Mouse (Mus musculus) MEL (cell line): Measurements from ENCODE around the gene Tmem50a.

Experiments
- CTCF ChIP-seq, 3 experiments: IDR thresholded peaks in 2 of 3; conservative IDR thresholded peaks in 1 of 3; 2 replicates each; pipeline ENCODE4 v1.5.1; 2011 to 2012; ENCODE audit warnings: low read length in 3 of 3, low read depth in 2 of 3, mild to moderate bottlenecking in 2 of 3, improper control_type of control experiment in 1 of 3, inconsistent platforms in 1 of 3, mixed read lengths in 1 of 3, moderate library complexity in 1 of 3; ENCODE audit not compliant: control insufficient read depth in 1 of 3, insufficient read depth in 1 of 3, poor library complexity in 1 of 3, severe bottlenecking in 1 of 3
- ELF1 ChIP-seq: IDR thresholded peaks from 2 replicates; pipeline ENCODE4 v1.6.1; 2014; ENCODE audit warnings: low read depth, mild to moderate bottlenecking, inconsistent platforms, low read length, improper control_type of control experiment, moderate library complexity
- EP300 ChIP-seq, 2 experiments: IDR thresholded peaks; 2 replicates each; pipeline ENCODE4 v1.6.1; 2011; ENCODE audit warnings: improper control_type of control experiment in 2 of 2, low read length in 2 of 2, low read depth in 1 of 2, mild to moderate bottlenecking in 1 of 2
- ETS1 ChIP-seq: IDR thresholded peaks from 2 replicates; pipeline ENCODE4 v1.6.1; 2012; ENCODE audit warnings: low read depth, mild to moderate bottlenecking, inconsistent platforms, low read length, improper control_type of control experiment, moderate library complexity
- GATA1 ChIP-seq: IDR thresholded peaks from 2 replicates; pipeline ENCODE4 v1.6.1; 2011; ENCODE audit warnings: low read depth, low read length, improper control_type of control experiment
- MAFK ChIP-seq: IDR thresholded peaks from 2 replicates; pipeline ENCODE4 v1.6.1; 2011; ENCODE audit warnings: low read depth, mild to moderate bottlenecking, low read length, improper control_type of control experiment, borderline replicate concordance
- MYC ChIP-seq: IDR thresholded peaks from 2 replicates; pipeline ENCODE4 v1.6.1; 2011; ENCODE audit warnings: low read depth, mild to moderate bottlenecking, low read length, improper control_type of control experiment, moderate library complexity
- NELFE ChIP-seq: IDR thresholded peaks from 2 replicates; pipeline ENCODE4 v1.6.1; 2011; ENCODE audit warnings: low read depth, low read length, improper control_type of control experiment
- POLR2A ChIP-seq, 2 experiments: IDR thresholded peaks; 2 replicates each; pipeline ENCODE4 v1.6.1; 2011 to 2012; ENCODE audit warnings: low read length in 2 of 2, mild to moderate bottlenecking in 2 of 2, control low read depth in 1 of 2, improper control_type of control experiment in 1 of 2, low read depth in 1 of 2, moderate library complexity in 1 of 2; ENCODE audit not compliant: control insufficient read depth in 1 of 2, insufficient read depth in 1 of 2, poor library complexity in 1 of 2
- TCF12 ChIP-seq: IDR thresholded peaks from 2 replicates; pipeline ENCODE4 v1.6.1; 2014; ENCODE audit warnings: low read depth, mild to moderate bottlenecking, inconsistent platforms, low read length, improper control_type of control experiment, moderate library complexity
- USF2 ChIP-seq, 2 experiments: IDR thresholded peaks; 2 replicates each; pipeline ENCODE4 v1.6.1; 2011 to 2012; ENCODE audit warnings: improper control_type of control experiment in 2 of 2, low read length in 2 of 2, borderline replicate concordance in 1 of 2, inconsistent platforms in 1 of 2, low read depth in 1 of 2, mild to moderate bottlenecking in 1 of 2; ENCODE audit not compliant: insufficient read depth in 1 of 2
- ZKSCAN1 ChIP-seq: IDR thresholded peaks from 2 replicates; pipeline ENCODE4 v1.6.1; 2012; ENCODE audit warnings: low read depth, mild to moderate bottlenecking, inconsistent platforms, low read length, improper control_type of control experiment, moderate library complexity
- ZMIZ1 ChIP-seq: IDR thresholded peaks from 2 replicates; pipeline ENCODE4 v1.6.1; 2012; ENCODE audit warnings: low read depth, mild to moderate bottlenecking, inconsistent platforms, low read length, improper control_type of control experiment, moderate library complexity

- no peak for TF ChIP-seq EP300 (IDR thresholded peaks at IDR 0.05; ENCODE audit: low read depth in 1 of 2, low read length in 2 of 2)
- TF ChIP-seq POLR2A (IDR thresholded peaks at IDR 0.05; ENCODE audit: control insufficient read depth in 1 of 2, insufficient read depth in 1 of 2, low read depth in 1 of 2, low read length in 2 of 2, poor library complexity in 1 of 2) = no peak
- no peak for TF ChIP-seq ELF1
- no peak for TF ChIP-seq ZMIZ1
- no peak for TF ChIP-seq MYC
- no peak for TF ChIP-seq CTCF (IDR thresholded peaks at IDR 0.05 in 2 of 3, conservative IDR thresholded peaks at IDR 0.05 in 1 of 3; ENCODE audit: control insufficient read depth in 1 of 3, insufficient read depth in 1 of 3, low read depth in 2 of 3, low read length in 3 of 3, poor library complexity in 1 of 3, severe bottlenecking in 1 of 3)
- TF ChIP-seq NELFE = no peak
- TF ChIP-seq ZKSCAN1 = no peak
- TF ChIP-seq MAFK = no peak
- TF ChIP-seq TCF12 = no peak; the same call in 1 of the 2 replicates
- no peak for TF ChIP-seq GATA1
- no peak for TF ChIP-seq ETS1
- no peak for TF ChIP-seq USF2 (IDR thresholded peaks at IDR 0.05; ENCODE audit: borderline replicate concordance in 1 of 2, insufficient read depth in 1 of 2, low read depth in 1 of 2, low read length in 2 of 2)
Measured at GRCm38 (mm10) chr4:134922925-134923244, 8.1 kb upstream of the Tmem50a start.
